Mouse (Mus musculus): Measurements from ENCODE around the gene Mief2.

Mief2 gene

GRCm38 (mm10) chr11:60728260-60728761 lies at the start of gene Mief2:
Mief2 (plus strand) TSS chr11:60728398.
- peak; percentile 91 for DNase-seq (ENCODE audit: low spot score)

GRCm38 (mm10) chr11:60696165-60696564 lies 32.0 kb upstream of the Mief2 start:
- no peak for DNase-seq (ENCODE audit: low spot score)

- DNase-seq (ENCODE audit: low spot score), result no peak
Measured at GRCm38 (mm10) chr11:60697561-60697960, 30.6 kb upstream of the Mief2 start.

GRCm38 (mm10) chr11:60698806-60699523 lies 29.2 kb upstream of the Mief2 start:
- no peak for DNase-seq (ENCODE audit: low spot score)

GRCm38 (mm10) chr11:60699524-60700075 lies 28.6 kb upstream of the Mief2 start, which contains the start of gene Llgl1:
Llgl1 (plus strand) TSS chr11:60699723.
- DNase-seq (ENCODE audit: low spot score), result peak; percentile 72

GRCm38 (mm10) chr11:60700320-60701185 lies 27.6 kb upstream of the Mief2 start:
- no peak for DNase-seq (ENCODE audit: low spot score)

GRCm38 (mm10) chr11:60701611-60702010 lies 26.6 kb upstream of the Mief2 start:
- no peak for DNase-seq (ENCODE audit: low spot score)

GRCm38 (mm10) chr11:60703131-60703530 lies 25.1 kb upstream of the Mief2 start:
- DNase-seq (ENCODE audit: low spot score), result peak; percentile 68

- DNase-seq (ENCODE audit: low spot score), result no peak
Measured at GRCm38 (mm10) chr11:60704023-60704880, 23.9 kb upstream of the Mief2 start.

- no peak for DNase-seq (ENCODE audit: low spot score)
Measured at GRCm38 (mm10) chr11:60705255-60705654, 22.9 kb upstream of the Mief2 start.

GRCm38 (mm10) chr11:60706076-60706475 lies 22.1 kb upstream of the Mief2 start:
- no peak for DNase-seq (ENCODE audit: low spot score)

GRCm38 (mm10) chr11:60706696-60707480 lies 21.3 kb upstream of the Mief2 start:
- no peak for DNase-seq (ENCODE audit: low spot score)

- DNase-seq (ENCODE audit: low spot score), result no peak
Measured at GRCm38 (mm10) chr11:60707672-60708071, 20.5 kb upstream of the Mief2 start.

- DNase-seq (ENCODE audit: low spot score), result no peak
Measured at GRCm38 (mm10) chr11:60708631-60709030, 19.6 kb upstream of the Mief2 start.

GRCm38 (mm10) chr11:60709481-60710465 lies 18.4 kb upstream of the Mief2 start:
- no peak for DNase-seq (ENCODE audit: low spot score)

- no peak for DNase-seq (ENCODE audit: low spot score)
Measured at GRCm38 (mm10) chr11:60711218-60711617, 17.0 kb upstream of the Mief2 start.

GRCm38 (mm10) chr11:60712040-60712439 lies 16.2 kb upstream of the Mief2 start:
- no peak for DNase-seq (ENCODE audit: low spot score)

- DNase-seq (ENCODE audit: low spot score), result no peak
Measured at GRCm38 (mm10) chr11:60712639-60713255, 15.5 kb upstream of the Mief2 start.

- no peak for DNase-seq (ENCODE audit: low spot score)
Measured at GRCm38 (mm10) chr11:60715833-60716232, 12.4 kb upstream of the Mief2 start.

All from left cerebral cortex, adult 11 months (tissue).